Mouse (Mus musculus) lung, adult 18-20 months (tissue): Measurements from ENCODE around the gene Gprc5c.
A peak's percentile ranks its signal among the peaks of the same experiment; 100 is the strongest.
"Not testable (repeated sequence)": the region's sequence is repeated elsewhere in the genome, so short reads cannot be mapped to it uniquely, and the experiment has no call there.

ENCODE experiments used
- DNase-seq, 2 experiments: peaks; one replicate each; pipeline ENCODE4 v3.0.0; 2022; ENCODE audit warnings: mixed read lengths in 2 of 2

The Gprc5c gene

GRCm38 (mm10) chr11:114869787-114870186 lies 18.8 kb downstream of the Gprc5c start:
- DNase-seq: no peak

- DNase-seq: no peak
Observed at GRCm38 (mm10) chr11:114871540-114871939, 20.6 kb downstream of the Gprc5c start.

- no peak for DNase-seq
Observed at GRCm38 (mm10) chr11:114873022-114873817, 22.3 kb downstream of the Gprc5c start.

- no peak for DNase-seq
Observed at GRCm38 (mm10) chr11:114874226-114875145, 23.5 kb downstream of the Gprc5c start.

GRCm38 (mm10) chr11:114875301-114875801 lies 24.4 kb downstream of the Gprc5c start:
- no peak for DNase-seq

- DNase-seq: no peak
Observed at GRCm38 (mm10) chr11:114876176-114876575, 25.2 kb downstream of the Gprc5c start.

- no peak for DNase-seq
Observed at GRCm38 (mm10) chr11:114876621-114877020, 25.7 kb downstream of the Gprc5c start.

- DNase-seq: peak; percentile 62 to 68
Observed at GRCm38 (mm10) chr11:114877145-114877544, 26.2 kb downstream of the Gprc5c start.

GRCm38 (mm10) chr11:114879666-114880065 lies 28.7 kb downstream of the Gprc5c start:
- peak; percentile 36 to 40 for DNase-seq

GRCm38 (mm10) chr11:114880185-114880584 lies 29.2 kb downstream of the Gprc5c start:
- DNase-seq: no peak

- no peak for DNase-seq
Observed at GRCm38 (mm10) chr11:114880589-114880988, 29.6 kb downstream of the Gprc5c start.

GRCm38 (mm10) chr11:114883251-114883789 lies 32.4 kb downstream of the Gprc5c start:
- DNase-seq: no peak

GRCm38 (mm10) chr11:114884380-114885100 lies 33.6 kb downstream of the Gprc5c start:
- DNase-seq: no peak

GRCm38 (mm10) chr11:114889991-114890518 lies 39.1 kb downstream of the Gprc5c start, which contains the start of gene Cd300a:
Cd300a (plus strand) TSS chr11:114890041.
- DNase-seq: peak; percentile 39 to 46

- DNase-seq: no peak
Observed at GRCm38 (mm10) chr11:114890542-114890941, 39.6 kb downstream of the Gprc5c start.

- no peak for DNase-seq
Observed at GRCm38 (mm10) chr11:114896085-114896484, 45.1 kb downstream of the Gprc5c start.

GRCm38 (mm10) chr11:114898026-114898425 lies 47.1 kb downstream of the Gprc5c start:
- DNase-seq: peak; percentile 47 to 51

GRCm38 (mm10) chr11:114903224-114903623 lies 52.3 kb downstream of the Gprc5c start:
- DNase-seq: peak in 1 of 2 experiments; percentile 28

- DNase-seq: peak; percentile 56 to 65
Observed at GRCm38 (mm10) chr11:114907567-114907966, 56.6 kb downstream of the Gprc5c start.

GRCm38 (mm10) chr11:114908086-114908485 lies 57.1 kb downstream of the Gprc5c start:
- peak in 1 of 2 experiments; percentile 6 for DNase-seq

- DNase-seq: not testable (repeated sequence)
Observed at GRCm38 (mm10) chr11:114909538-114909937, 58.6 kb downstream of the Gprc5c start.

- DNase-seq: peak; percentile 68 to 70
Observed at GRCm38 (mm10) chr11:114912847-114913246, 61.9 kb downstream of the Gprc5c start.
